Mouse (Mus musculus) megakaryocyte progenitor cell, adult 5-6 weeks (primary cell): Measurements from ENCODE around the gene Gadd45b. TPM values are rescaled to one million over a fixed set of nuclear protein-coding genes. Genes with fewer than 3 reads are reported as not detected.

Experiments
- ATAC-seq: replicated peaks from 2 replicates; pipeline ENCODE4 v1.8.0; 2016; ENCODE audit warnings: mild to moderate bottlenecking, moderate TSS enrichment, inconsistent platforms; ENCODE audit not compliant: poor library complexity
- total RNA-seq, 2 experiments: library from RNA; stranded (forward) in 1 of 2; stranded (reverse) in 1 of 2; fragments of 157-497, 149-512 nt in 1 of 2; fragments of 200-1000 nt in 1 of 2; gene quantifications; 2 replicates each; pipeline versions ENCODE4 v1.2.3 to v1.2.4; 2015 to 2017

The Gadd45b gene
- total RNA-seq, 2 experiments from 2014 or later = 17.6 to 20.7 TPM

GRCm38 (mm10) chr10:80981564-80982112 lies 51.8 kb downstream of the Gadd45b start:
- peak; percentile 88 for ATAC-seq

Other genes starting within 250 kb of the Gadd45b start
- 26.4 and 31.9 TPM in 2 replicates for gene Mob3a, start 228.1 kb upstream of the Gadd45b start, total RNA-seq (2015)
- 34.9 and 39.0 TPM in 2 replicates for gene Mob3a, start 228.1 kb upstream of the Gadd45b start, total RNA-seq (2017)
- 7.0 and 13.6 TPM in 2 replicates for gene Izumo4, start 227.9 kb upstream of the Gadd45b start, total RNA-seq (2015)
- 1.7 and 4.3 TPM in 2 replicates for gene Izumo4, start 227.9 kb upstream of the Gadd45b start, total RNA-seq (2017)
- 31.5 and 40.3 TPM in 2 replicates for gene Ap3d1, start 187.8 kb upstream of the Gadd45b start, total RNA-seq (2015)
- gene Ap3d1, start 187.8 kb upstream of the Gadd45b start, total RNA-seq (2017) = 34.7 and 48.7 TPM in 2 replicates
- gene Dot1l, start 174.9 kb upstream of the Gadd45b start, total RNA-seq (2015) = 29.2 and 34.8 TPM in 2 replicates
- gene Dot1l, start 174.9 kb upstream of the Gadd45b start, total RNA-seq (2017) = 9.0 and 9.7 TPM in 2 replicates
- 74.9 and 78.4 TPM in 2 replicates for gene Sf3a2, start 131.9 kb upstream of the Gadd45b start, total RNA-seq (2015)
- 11.5 and 19.0 TPM in 2 replicates for gene Sf3a2, start 131.9 kb upstream of the Gadd45b start, total RNA-seq (2017)
- 64.8 and 78.7 TPM in 2 replicates for gene Plekhj1, start 131.4 kb upstream of the Gadd45b start, total RNA-seq (2015)
- gene Plekhj1, start 131.4 kb upstream of the Gadd45b start, total RNA-seq (2017) = 32.6 and 43.9 TPM in 2 replicates
- not detected in 2 replicates for gene Amh, start 124.8 kb upstream of the Gadd45b start, total RNA-seq (2015)
- 0.14 TPM in 1 of 2 replicates, not detected in the other for gene Amh, start 124.8 kb upstream of the Gadd45b start, total RNA-seq (2017)
- not detected in 2 replicates for gene Jsrp1, start 116.6 kb upstream of the Gadd45b start, total RNA-seq (2015)
- gene Jsrp1, start 116.6 kb upstream of the Gadd45b start, total RNA-seq (2017) = not detected in 2 replicates
- gene Oaz1, start 103.4 kb upstream of the Gadd45b start, total RNA-seq (2015) = 1,168 and 1,276 TPM in 2 replicates
- 222 and 291 TPM in 2 replicates for gene Oaz1, start 103.4 kb upstream of the Gadd45b start, total RNA-seq (2017)
- not detected in 2 replicates for gene Lingo3, start 86.0 kb upstream of the Gadd45b start, total RNA-seq (2015)
- not detected in 2 replicates for gene Lingo3, start 86.0 kb upstream of the Gadd45b start, total RNA-seq (2017)
- gene Lsm7, start 74.9 kb upstream of the Gadd45b start, total RNA-seq (2015) = 125 and 137 TPM in 2 replicates
- gene Lsm7, start 74.9 kb upstream of the Gadd45b start, total RNA-seq (2017) = 307 and 354 TPM in 2 replicates
- 17.7 and 18.2 TPM in 2 replicates for gene Sppl2b, start 74.8 kb upstream of the Gadd45b start, total RNA-seq (2015)
- 29.4 and 39.4 TPM in 2 replicates for gene Sppl2b, start 74.8 kb upstream of the Gadd45b start, total RNA-seq (2017)
- gene Tmprss9, start 58.2 kb upstream of the Gadd45b start, total RNA-seq (2015) = not detected in 2 replicates
- gene Tmprss9, start 58.2 kb upstream of the Gadd45b start, total RNA-seq (2017) = not detected in 2 replicates
- gene Timm13, start 29.1 kb upstream of the Gadd45b start, total RNA-seq (2015) = 132 and 150 TPM in 2 replicates
- gene Timm13, start 29.1 kb upstream of the Gadd45b start, total RNA-seq (2017) = 55.3 and 100 TPM in 2 replicates
- 11.7 and 13.9 TPM in 2 replicates for gene Lmnb2, start 11.8 kb upstream of the Gadd45b start, total RNA-seq (2015)
- gene Lmnb2, start 11.8 kb upstream of the Gadd45b start, total RNA-seq (2017) = 49.3 and 56.9 TPM in 2 replicates
- gene Gng7, start 84.9 kb downstream of the Gadd45b start, total RNA-seq (2015) = 0.44 and 0.57 TPM in 2 replicates
- gene Gng7, start 84.9 kb downstream of the Gadd45b start, total RNA-seq (2017) = 0.83 and 1.2 TPM in 2 replicates
- gene Diras1, start 95.6 kb downstream of the Gadd45b start, total RNA-seq (2015) = not detected in 2 replicates
- not detected in 2 replicates for gene Diras1, start 95.6 kb downstream of the Gadd45b start, total RNA-seq (2017)
- 1.9 and 2.3 TPM in 2 replicates for gene Slc39a3, start 107.4 kb downstream of the Gadd45b start, total RNA-seq (2015)
- 4.2 and 5.0 TPM in 2 replicates for gene Slc39a3, start 107.4 kb downstream of the Gadd45b start, total RNA-seq (2017)
- gene Sgta, start 130.1 kb downstream of the Gadd45b start, total RNA-seq (2015) = 27.0 and 37.6 TPM in 2 replicates
- gene Sgta, start 130.1 kb downstream of the Gadd45b start, total RNA-seq (2017) = 31.1 and 31.7 TPM in 2 replicates
- 12.7 and 15.6 TPM in 2 replicates for gene Thop1, start 140.0 kb downstream of the Gadd45b start, total RNA-seq (2015)
- 28.0 and 28.7 TPM in 2 replicates for gene Thop1, start 140.0 kb downstream of the Gadd45b start, total RNA-seq (2017)
- gene Creb3l3, start 168.8 kb downstream of the Gadd45b start, total RNA-seq (2015) = 0.54 and 0.88 TPM in 2 replicates
- gene Creb3l3, start 168.8 kb downstream of the Gadd45b start, total RNA-seq (2017) = 0.30 and 0.58 TPM in 2 replicates
- gene Map2k2, start 175.8 kb downstream of the Gadd45b start, total RNA-seq (2015) = 34.4 and 42.5 TPM in 2 replicates
- 50.1 and 54.9 TPM in 2 replicates for gene Map2k2, start 175.8 kb downstream of the Gadd45b start, total RNA-seq (2017)
- 17.4 and 18.9 TPM in 2 replicates for gene Zbtb7a, start 205.1 kb downstream of the Gadd45b start, total RNA-seq (2015)
- gene Zbtb7a, start 205.1 kb downstream of the Gadd45b start, total RNA-seq (2017) = 7.7 and 8.6 TPM in 2 replicates
- 9.4 and 10.0 TPM in 2 replicates for gene Pias4, start 237.8 kb downstream of the Gadd45b start, total RNA-seq (2015)
- 9.4 and 9.8 TPM in 2 replicates for gene Pias4, start 237.8 kb downstream of the Gadd45b start, total RNA-seq (2017)
- gene Eef2, start 246.6 kb downstream of the Gadd45b start, total RNA-seq (2015) = 526 and 599 TPM in 2 replicates
- 1,508 and 1,553 TPM in 2 replicates for gene Eef2, start 246.6 kb downstream of the Gadd45b start, total RNA-seq (2017)